Mouse (Mus musculus) ES-Bruce4 (cell line): ENCODE data around the gene Rwdd2a.

Experiments
- CTCF ChIP-seq: IDR thresholded peaks from one replicate; pipeline ENCODE4 v1.8.1; 2011; ENCODE audit warnings: low read depth, low read length
- POLR2A ChIP-seq: IDR thresholded peaks from one replicate; pipeline ENCODE4 v1.8.1; 2011; ENCODE audit warnings: low read length; ENCODE audit not compliant: insufficient read depth

- TF ChIP-seq CTCF, result no peak
- no peak for TF ChIP-seq POLR2A
These were observed 7.9 kb downstream of the Rwdd2a start for GRCm38 (mm10) chr9:86579657-86580056.
